Mouse (Mus musculus) midbrain, embryonic 16.5 days (tissue): ENCODE measurements around the gene Ccl25. TPM values are rescaled to one million over a fixed set of nuclear protein-coding genes. Genes with fewer than 3 reads are reported as not detected.
"Not testable (repeated sequence)": the region's sequence is repeated elsewhere in the genome, so short reads cannot be mapped to it uniquely, and the experiment has no call there.

ENCODE experiments used
- ATAC-seq: fragments of 200-750 bp; cut with Nextera tagmentation; 2 replicates; pipeline ENCODE4 v1.8.0; 2017; ENCODE audit warnings: moderate TSS enrichment
- H3K27ac ChIP-seq: fragments of 300-500 bp; sonication (generic); 2 replicates; pipeline ENCODE4 v1.5.1; 2014; ENCODE audit warnings: mild to moderate bottlenecking, low read length, mixed read lengths
- H3K27me3 ChIP-seq: fragments of 300-500 bp; sonication (generic); 2 replicates; pipeline ENCODE4 v1.6.1; 2014; ENCODE audit warnings: low read depth, low read length, mixed read lengths; ENCODE audit not compliant: control insufficient read depth, insufficient read depth
- H3K36me3 ChIP-seq: fragments of 300-500 bp; sonication (generic); 2 replicates; pipeline ENCODE4 v1.6.1; 2014; ENCODE audit warnings: mild to moderate bottlenecking, low read length, moderate library complexity, mixed read lengths; ENCODE audit not compliant: control insufficient read depth, insufficient read depth
- H3K4me1 ChIP-seq: fragments of 300-500 bp; sonication (generic); 2 replicates; pipeline ENCODE4 v1.6.1; 2014; ENCODE audit warnings: mild to moderate bottlenecking, low read length, mixed read lengths; ENCODE audit not compliant: control insufficient read depth, insufficient read depth
- H3K4me2 ChIP-seq: fragments of 300-500 bp; sonication (generic); 2 replicates; pipeline ENCODE4 v1.6.1; 2014; ENCODE audit warnings: mild to moderate bottlenecking, low read length, mixed read lengths
- H3K4me3 ChIP-seq: fragments of 300-500 bp; sonication (generic); 2 replicates; pipeline ENCODE4 v1.5.1; 2014; ENCODE audit warnings: low read depth, mild to moderate bottlenecking, low read length, moderate library complexity, mixed read lengths
- H3K9ac ChIP-seq: fragments of 300-500 bp; sonication (generic); 2 replicates; pipeline ENCODE4 v1.6.1; 2014; ENCODE audit warnings: low read depth, low read length, mixed read lengths
- H3K9me3 ChIP-seq: fragments of 300-500 bp; sonication (generic); replicated peaks from 2 replicates; pipeline ENCODE4 v1.6.1; 2014; ENCODE audit warnings: mild to moderate bottlenecking, low read length, mixed read lengths; ENCODE audit not compliant: control insufficient read depth, poor library complexity, severe bottlenecking
- WGBS: fragments of 180-500 bp; shearing (Covaris S2); extraction: QIAGEN DNeasy Blood & Tissue Kit; methylation state at CpG from one replicate; pipeline ENCODE4 v1.1.7; 2014; 5-methylcytosine and 5-hydroxymethylcytosine counted together
- polyA plus RNA-seq: library from polyadenylated mRNA; unstranded; fragments of >200 nt; fragmentation: Nextera tagmentation; extraction: Ambion mirVana; gene quantifications from 2 replicates; pipeline ENCODE4 v1.2.1, GENCODE M21; 2015

The Ccl25 gene
- polyA plus RNA-seq, 1 experiment from 2014 or later: 18.4 TPM

- Histone ChIP-seq H3K4me3 (no peak overlapping the region), H3K4me1 (no peaks in the 10 kb centered on the region), H3K27me3 (no peaks in the 10 kb centered on the region), H3K27ac (no peak overlapping the region), H3K4me2 (no peak overlapping the region), H3K9ac (no peak overlapping the region), H3K36me3 (no peaks in the 10 kb centered on the region), H3K9me3 (no peaks in the 10 kb centered on the region; the same call in 1 of the 2 replicates)
- WGBS: 65% methylated on average over 2 of the region's 2 CpGs
- no peak for ATAC-seq
Observed at GRCm38 (mm10) chr8:4372657-4373056, 47.6 kb downstream of the Ccl25 start.

- Histone ChIP-seq H3K9ac (no peak overlapping the region), H3K4me1 (no peaks in the 10 kb centered on the region), H3K9me3 (no peaks in the 10 kb centered on the region), H3K27me3 (no peaks in the 10 kb centered on the region), H3K4me2 (no peak overlapping the region), H3K36me3 (no peaks in the 10 kb centered on the region), H3K27ac (no peak overlapping the region), H3K4me3 (no peak overlapping the region)
- no peak for ATAC-seq
- WGBS: 88% methylated on average over 2 of the region's 2 CpGs
Observed at GRCm38 (mm10) chr8:4401442-4401841, 76.4 kb downstream of the Ccl25 start.

- Histone ChIP-seq H3K9ac (peak overlapping the region; percentile 47), H3K27me3 (no peaks in the 10 kb centered on the region), H3K27ac (no peak overlapping the region), H3K9me3 (no peaks in the 10 kb centered on the region), H3K4me3 (peak overlapping the region; percentile 36), H3K36me3 (no peaks in the 10 kb centered on the region), H3K4me1 (no peaks in the 10 kb centered on the region), H3K4me2 (peak overlapping the region; percentile 59)
- WGBS: 60% methylated on average over 19 of the region's 19 CpGs
- no peak for ATAC-seq
Observed at GRCm38 (mm10) chr8:4403960-4404879, 79.2 kb downstream of the Ccl25 start.

DNA sequence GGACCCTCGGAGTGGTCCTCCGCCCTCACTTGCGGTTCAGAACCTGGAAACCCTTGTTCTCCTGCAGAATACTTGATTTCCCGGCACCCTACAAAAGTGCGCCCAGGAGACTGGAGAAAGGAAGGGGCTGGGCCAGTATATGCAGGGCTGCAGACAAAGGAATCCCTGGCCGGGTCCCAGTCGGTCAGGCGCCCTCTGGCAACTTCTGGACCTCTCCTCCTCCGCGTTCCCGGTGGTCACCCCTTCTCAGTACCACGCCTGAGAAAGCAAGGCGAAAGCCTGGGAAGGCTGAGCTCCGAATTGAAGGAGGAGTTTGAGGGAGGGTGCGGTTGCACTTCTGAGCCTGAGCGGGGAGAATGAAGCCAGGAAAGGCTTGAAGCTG lies 79.9 kb downstream of the Ccl25 start:
- no peak overlapping the region for H3K27ac ChIP-seq
- peak; percentile 66 for ATAC-seq
- peak overlapping the region; percentile 59 for H3K4me2 ChIP-seq
- peak overlapping the region; percentile 47 for H3K9ac ChIP-seq
- H3K36me3 ChIP-seq: no peaks in the 10 kb centered on the region
- H3K27me3 ChIP-seq: no peaks in the 10 kb centered on the region
- 19% methylated on average over 16 of the region's 16 CpGs for WGBS
- H3K9me3 ChIP-seq: no peaks in the 10 kb centered on the region
- H3K4me1 ChIP-seq: no peaks in the 10 kb centered on the region
- H3K4me3 ChIP-seq: peak overlapping the region; percentile 36

GRCm38 (mm10) chr8:4408425-4408824 lies 83.4 kb downstream of the Ccl25 start:
- ATAC-seq, H3K9ac ChIP-seq, H3K27ac ChIP-seq, H3K4me3 ChIP-seq, H3K4me2 ChIP-seq, H3K27me3 ChIP-seq, H3K9me3 ChIP-seq, H3K4me1 ChIP-seq, H3K36me3 ChIP-seq: not testable (repeated sequence)
- WGBS: 80% methylated on average over 6 of the region's 6 CpGs

Other genes starting within 250 kb of the Ccl25 start
- gene Cd209f, start 219.4 kb upstream of the Ccl25 start, polyA plus RNA-seq: 0.24 and 0.31 TPM in 2 replicates
- gene Cd209g, start 191.1 kb upstream of the Ccl25 start, polyA plus RNA-seq: not detected in 2 replicates
- 123 and 131 TPM in 2 replicates for gene Evi5l, start 158.6 kb upstream of the Ccl25 start, polyA plus RNA-seq
- 51.2 and 58.5 TPM in 2 replicates for gene Prr36, start 107.8 kb upstream of the Ccl25 start, polyA plus RNA-seq
- 0.05 TPM in 1 of 2 replicates, not detected in the other for gene Lrrc8e, start 98.4 kb upstream of the Ccl25 start, polyA plus RNA-seq
- gene Map2k7, start 86.5 kb upstream of the Ccl25 start, polyA plus RNA-seq: 26.8 and 29.9 TPM in 2 replicates
- gene Gm49320, start 86.3 kb upstream of the Ccl25 start, polyA plus RNA-seq: 0.73 and 1.8 TPM in 2 replicates
- gene Tgfbr3l, start 77.0 kb upstream of the Ccl25 start, polyA plus RNA-seq: 4.1 and 5.2 TPM in 2 replicates
- gene Snapc2, start 72.1 kb upstream of the Ccl25 start, polyA plus RNA-seq: 62.2 and 62.9 TPM in 2 replicates
- gene Ctxn1, start 65.9 kb upstream of the Ccl25 start, polyA plus RNA-seq: 258 and 267 TPM in 2 replicates
- gene Timm44, start 49.3 kb upstream of the Ccl25 start, polyA plus RNA-seq: 45.3 and 48.1 TPM in 2 replicates
- 85.9 and 100 TPM in 2 replicates for gene Elavl1, start 203 bp downstream of the Ccl25 start, polyA plus RNA-seq
- gene Cers4, start 167.8 kb downstream of the Ccl25 start, polyA plus RNA-seq: 58.8 and 59.3 TPM in 2 replicates